Mouse (Mus musculus) ovary, postnatal 36 days (tissue): ENCODE results near the gene Rpusd1.
"Not testable (repeated sequence)": the region's sequence is repeated elsewhere in the genome, so short reads cannot be mapped to it uniquely, and the experiment has no call there.

ENCODE experiments used
- DNase-seq: peaks from one replicate; pipeline ENCODE4 v3.0.0; 2022; ENCODE audit warnings: low spot score, mixed read lengths

Gene Rpusd1

GRCm38 (mm10) chr17:25738861-25739260 lies 11.4 kb downstream of the Rpusd1 start:
- no peak for DNase-seq

DNA sequence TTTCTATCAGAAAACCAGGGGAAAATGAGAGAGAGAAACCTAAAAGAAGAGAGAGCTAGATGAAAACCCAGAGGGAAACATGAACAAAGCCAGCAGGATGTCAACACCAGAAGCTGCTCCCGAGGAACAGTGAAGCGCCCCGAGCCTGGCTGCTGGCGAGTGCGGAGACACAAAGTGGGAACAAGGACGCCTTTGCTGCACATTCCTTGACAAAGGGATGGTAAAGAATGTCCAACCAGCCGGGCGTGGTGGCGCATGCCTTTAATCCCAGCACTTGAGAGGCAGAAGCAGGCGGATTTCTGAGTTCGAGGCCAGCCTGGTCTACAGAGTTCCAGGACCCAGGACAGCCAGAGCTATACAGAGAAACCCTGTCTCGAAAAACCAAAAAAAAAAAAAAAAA lies 14.0 kb downstream of the Rpusd1 start:
- not testable (repeated sequence) for DNase-seq

DNA sequence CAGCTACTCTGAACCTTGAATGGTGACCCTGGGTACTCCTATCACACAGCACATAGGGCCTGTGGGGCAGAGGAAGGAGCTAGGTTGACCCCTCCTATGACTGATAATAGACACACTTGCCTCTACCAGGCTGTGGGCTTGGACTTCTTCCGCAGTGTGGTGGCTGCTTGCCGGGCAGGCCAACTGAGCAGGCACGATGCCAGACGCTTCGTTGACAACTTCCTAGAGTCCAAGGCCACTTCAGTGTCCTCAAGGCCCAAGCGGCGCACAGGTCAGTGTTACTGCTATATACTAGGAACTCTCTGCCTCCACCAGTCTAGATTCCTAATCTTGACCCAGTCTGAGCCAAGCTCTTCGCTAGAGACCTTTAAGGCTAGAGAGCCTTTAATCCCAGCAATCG lies 16.4 kb downstream of the Rpusd1 start:
- DNase-seq = no peak

GRCm38 (mm10) chr17:25744311-25744710 lies 16.8 kb downstream of the Rpusd1 start:
- no peak for DNase-seq

DNA sequence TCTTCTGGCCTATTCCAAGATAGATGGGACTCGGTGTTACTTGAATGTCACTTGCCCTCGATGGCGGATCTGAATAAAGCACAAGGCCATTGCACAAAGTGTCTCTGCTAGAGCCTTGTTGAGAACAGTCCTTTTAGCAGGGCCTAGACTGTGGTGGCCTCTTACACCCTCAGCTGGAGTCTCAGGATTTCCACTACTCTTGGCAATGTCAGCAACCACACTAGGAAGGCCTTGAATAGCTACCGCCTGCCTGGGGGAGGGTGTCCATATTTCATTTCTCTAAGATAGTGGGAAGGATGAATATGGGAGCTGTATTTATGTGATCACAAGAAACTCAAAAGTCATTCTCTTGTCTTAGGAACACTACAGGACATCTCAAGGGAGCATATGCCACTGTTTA lies 20.8 kb downstream of the Rpusd1 start:
- DNase-seq = no peak

- DNase-seq = no peak
Measured at GRCm38 (mm10) chr17:25749314-25749713, 21.8 kb downstream of the Rpusd1 start.

GRCm38 (mm10) chr17:25751446-25751845 lies 24.0 kb downstream of the Rpusd1 start:
- DNase-seq = peak; percentile 61

- DNase-seq = no peak
Measured at GRCm38 (mm10) chr17:25754241-25754640, 26.8 kb downstream of the Rpusd1 start, which contains the start of gene Msln. Gene Msln (minus strand): TSS chr17:25754378.

- no peak for DNase-seq
Measured at GRCm38 (mm10) chr17:25755086-25755485, 27.6 kb downstream of the Rpusd1 start.

GRCm38 (mm10) chr17:25755627-25756377 lies 28.3 kb downstream of the Rpusd1 start:
- no peak for DNase-seq

DNA sequence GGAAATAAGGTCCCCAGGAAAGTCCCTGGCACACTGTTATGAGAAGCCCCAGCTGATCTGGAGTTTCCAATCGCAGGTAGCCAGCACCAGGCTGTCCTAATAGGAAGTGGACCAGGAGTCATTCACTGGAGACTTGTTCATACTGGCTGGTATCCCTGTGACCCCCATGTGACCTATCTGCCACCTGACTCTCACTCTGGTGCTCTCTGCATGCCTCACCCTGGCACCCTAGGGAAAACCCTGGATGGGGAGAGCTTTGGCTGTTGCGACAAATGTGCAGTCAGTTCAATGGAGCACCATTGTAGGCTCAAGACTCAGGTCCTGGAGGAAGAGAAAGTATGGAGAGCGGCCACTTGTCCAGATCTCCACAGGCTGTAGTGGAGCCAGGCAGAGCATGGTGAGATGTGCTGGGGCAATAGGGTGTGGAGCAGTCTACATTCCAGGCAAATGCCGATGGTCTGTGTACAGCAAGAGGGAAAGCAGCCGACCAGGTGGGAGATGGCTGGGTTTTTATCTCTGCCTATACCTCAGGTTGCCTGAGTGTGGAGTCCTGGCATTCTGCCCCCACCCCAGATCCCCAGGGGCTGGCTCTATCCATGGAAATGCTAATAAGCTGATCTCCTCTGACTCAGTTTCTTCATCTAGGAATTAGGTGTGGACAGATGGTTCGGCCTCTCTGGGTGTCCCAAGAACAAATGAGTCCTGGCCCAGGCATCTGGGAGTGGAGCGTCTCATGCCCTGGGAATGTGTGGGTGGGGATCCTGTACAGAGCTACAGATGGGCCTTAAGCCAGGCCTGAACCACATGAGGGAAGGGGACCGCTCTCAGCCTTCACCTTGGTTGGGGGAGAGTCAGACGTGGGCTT lies 29.1 kb downstream of the Rpusd1 start:
- no peak for DNase-seq

DNA sequence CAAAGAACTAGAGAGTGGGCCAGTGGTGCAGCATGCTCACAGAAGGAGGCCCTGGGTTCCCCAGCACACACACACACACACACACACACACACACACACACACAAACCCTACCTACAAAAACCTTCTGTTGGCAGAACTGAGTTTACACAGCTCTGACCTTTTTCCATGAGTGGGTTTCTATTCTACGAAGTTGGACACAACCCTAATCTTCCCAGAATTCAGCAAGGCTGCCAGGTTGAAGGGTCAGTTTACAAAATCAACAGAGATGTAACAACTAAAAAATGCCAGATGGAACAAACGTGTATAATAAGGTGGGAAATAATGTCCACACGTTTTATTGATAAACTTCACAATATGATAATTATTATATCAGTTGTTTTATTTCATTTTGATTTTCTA lies 30.2 kb downstream of the Rpusd1 start:
- DNase-seq = no peak

DNA sequence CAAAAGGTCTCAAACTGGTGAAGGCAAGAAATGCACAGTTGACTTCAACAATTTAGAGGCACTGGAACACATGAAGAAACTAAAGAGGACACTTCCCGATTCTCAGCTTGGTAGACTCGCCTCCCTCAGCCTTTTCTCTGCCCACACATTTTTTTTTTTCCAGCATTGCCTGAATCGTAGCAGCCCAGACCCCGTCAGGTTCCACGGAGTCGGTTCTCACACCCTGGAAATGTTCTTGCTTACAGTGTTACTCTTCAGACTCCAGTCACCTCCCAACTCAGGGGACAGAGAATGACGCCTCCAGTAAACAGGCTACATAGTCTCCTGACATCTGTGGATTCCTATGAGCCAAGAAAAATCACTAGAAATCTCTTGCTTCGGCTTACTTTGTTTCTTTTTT lies 32.7 kb downstream of the Rpusd1 start:
- no peak for DNase-seq

DNA sequence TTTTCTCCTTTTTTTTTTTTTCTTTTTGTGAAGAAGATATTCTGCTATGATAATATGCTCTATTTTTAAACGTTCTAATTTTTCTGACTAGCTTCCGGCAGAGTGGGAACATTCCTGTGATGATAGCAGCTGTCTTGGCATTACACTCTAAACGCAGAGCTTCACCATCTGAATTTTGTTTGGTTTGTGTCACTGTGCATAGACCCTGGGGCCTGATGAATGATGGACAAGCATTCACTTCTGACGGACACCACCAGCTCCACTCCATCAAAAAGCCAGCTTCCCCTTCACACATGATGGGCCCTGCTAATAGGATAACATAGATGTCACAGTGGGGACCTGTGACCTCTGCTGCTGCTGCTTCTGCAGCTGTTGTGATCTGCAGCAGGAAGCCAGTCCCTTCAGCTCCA lies 34.1 kb downstream of the Rpusd1 start:
- no peak for DNase-seq

GRCm38 (mm10) chr17:25762591-25762990 lies 35.1 kb downstream of the Rpusd1 start:
- no peak for DNase-seq

DNA sequence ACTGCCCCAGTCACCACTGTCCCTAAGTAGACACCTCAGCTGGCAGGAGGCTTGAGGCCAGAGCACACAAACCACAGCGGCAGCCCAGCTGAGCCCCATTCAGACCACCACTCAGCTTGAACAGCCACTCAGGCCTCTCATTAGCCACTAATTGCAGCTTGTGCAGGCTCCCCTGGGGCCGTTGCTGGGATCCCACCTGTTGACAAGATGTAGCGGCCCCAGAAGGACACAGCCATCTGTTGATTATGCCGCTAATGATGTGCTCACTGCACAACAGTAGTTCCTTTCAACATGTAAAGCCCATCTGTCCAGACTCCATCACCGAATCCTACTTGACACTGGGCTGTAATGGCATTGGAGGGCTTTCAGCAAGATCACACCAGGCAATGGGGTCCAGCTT lies 38.4 kb downstream of the Rpusd1 start:
- DNase-seq = no peak

DNA sequence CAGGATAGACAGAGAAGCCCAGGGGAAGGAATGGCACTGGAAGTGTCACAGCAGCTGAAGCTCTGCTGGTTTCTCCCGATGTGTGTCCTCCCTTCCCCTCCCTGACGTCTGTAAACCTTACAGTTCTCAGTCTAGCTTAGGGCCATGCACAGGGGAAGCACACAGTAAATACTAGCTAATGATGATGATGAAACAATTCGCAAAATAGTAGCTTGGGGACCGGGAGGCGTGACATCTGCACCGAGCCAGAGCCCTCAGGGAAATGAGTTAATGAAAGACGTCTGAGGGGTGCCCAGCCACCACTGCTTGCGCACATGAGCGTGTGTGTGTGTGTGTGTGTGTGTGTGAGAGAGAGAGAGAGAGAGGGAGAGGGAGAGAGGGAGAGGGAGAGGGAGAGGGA lies 41.9 kb downstream of the Rpusd1 start:
- DNase-seq = no peak

DNA sequence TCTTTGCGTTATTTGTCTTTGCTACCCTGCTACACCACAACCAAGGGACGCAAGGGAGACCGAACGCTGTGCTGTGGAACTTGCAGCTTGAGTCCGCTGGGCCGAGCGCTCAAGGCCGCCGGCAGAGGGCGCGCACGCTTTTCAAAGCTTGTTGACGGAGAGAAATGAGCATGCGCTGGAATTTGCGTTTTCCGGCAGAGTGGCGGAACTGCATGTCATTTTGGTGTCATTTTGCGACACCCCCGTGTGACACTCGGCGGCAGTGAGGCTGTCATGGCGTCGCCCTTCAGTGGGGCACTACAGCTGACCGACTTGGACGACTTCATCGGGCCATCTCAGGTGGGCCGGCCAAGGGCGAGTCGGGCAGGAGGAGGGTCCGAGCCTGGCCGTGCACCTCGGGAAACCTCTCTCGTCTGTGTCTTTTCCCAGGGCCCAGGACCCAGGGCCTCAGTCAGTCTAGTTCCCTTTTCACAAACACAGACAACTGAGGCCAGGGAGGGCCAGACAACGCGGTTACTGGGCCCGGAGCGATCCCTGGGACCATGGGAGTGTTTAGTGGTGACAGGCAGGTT lies 46.2 kb downstream of the Rpusd1 start, which contains the start of gene Narfl:
Narfl (plus strand) TSS at position 228 of the 572 bp plus-strand sequence.
- DNase-seq = peak; percentile 97

GRCm38 (mm10) chr17:25775318-25776062 lies 48.0 kb downstream of the Rpusd1 start:
- DNase-seq = peak; percentile 1

- peak; percentile 1 for DNase-seq
Measured at GRCm38 (mm10) chr17:25777948-25778347, 50.5 kb downstream of the Rpusd1 start.
